Mouse (Mus musculus) midbrain, postnatal 0 days (tissue): ENCODE results near the gene Ngp. TPM values are rescaled to one million over a fixed set of nuclear protein-coding genes. Genes with fewer than 3 reads are reported as not detected.
A peak's percentile ranks its signal among the peaks of the same experiment; 100 is the strongest.

Experiments
- ATAC-seq: fragments of 200-750 bp; cut with Nextera tagmentation; 2 replicates; pipeline ENCODE4 v1.8.0; 2017; ENCODE audit warnings: moderate number of reproducible peaks, mild to moderate bottlenecking, moderate TSS enrichment, moderate library complexity; ENCODE audit not compliant: low FRiP score
- DNase-seq: peaks from one replicate; pipeline ENCODE4 v3.0.0-alpha.2; 2015; ENCODE audit warnings: low spot score
- H3K27ac ChIP-seq: fragments of 300-500 bp; sonication (generic); 2 replicates; pipeline ENCODE4 v1.5.1; 2014; ENCODE audit warnings: low read depth, mild to moderate bottlenecking, low read length, mixed read lengths
- H3K27me3 ChIP-seq: fragments of 300-500 bp; sonication (generic); 2 replicates; pipeline ENCODE4 v1.6.1; 2014; ENCODE audit warnings: low read length, control low read depth, mixed read lengths; ENCODE audit not compliant: insufficient read depth
- H3K36me3 ChIP-seq: fragments of 300-500 bp; sonication (generic); 2 replicates; pipeline ENCODE4 v1.6.1; 2014; ENCODE audit warnings: low read length, control low read depth, mixed read lengths; ENCODE audit not compliant: insufficient read depth
- H3K4me1 ChIP-seq: fragments of 300-500 bp; sonication (generic); 2 replicates; pipeline ENCODE4 v1.6.1; 2014; ENCODE audit warnings: mild to moderate bottlenecking, control low read depth, antibody characterized with exemption, low read length, mixed read lengths; ENCODE audit not compliant: insufficient read depth
- H3K4me2 ChIP-seq: fragments of 300-500 bp; sonication (generic); 2 replicates; pipeline ENCODE4 v1.6.1; 2014; ENCODE audit warnings: low read depth, mild to moderate bottlenecking, low read length, mixed read lengths; ENCODE audit not compliant: poor library complexity, severe bottlenecking
- H3K4me3 ChIP-seq: fragments of 300-500 bp; sonication (generic); 2 replicates; pipeline ENCODE4 v1.5.1; 2014; ENCODE audit warnings: low read depth, mild to moderate bottlenecking, low read length, moderate library complexity
- H3K9ac ChIP-seq: fragments of 300-500 bp; sonication (generic); replicated peaks from 2 replicates; pipeline ENCODE4 v1.6.1; 2014; ENCODE audit warnings: mild to moderate bottlenecking, low read length, moderate library complexity, mixed read lengths; ENCODE audit not compliant: poor library complexity, severe bottlenecking
- H3K9me3 ChIP-seq: fragments of 300-500 bp; sonication (generic); 2 replicates; pipeline ENCODE4 v1.6.1; 2016; ENCODE audit warnings: low read length, control low read depth
- CTCF ChIP-seq: IDR thresholded peaks from 2 replicates; pipeline ENCODE4 v1.5.1; 2016; ENCODE audit warnings: antibody characterized with exemption, mild to moderate bottlenecking
- WGBS: fragments of 180-500 bp; shearing (Covaris S2); extraction: QIAGEN DNeasy Blood & Tissue Kit; methylation state at CpG from one replicate; pipeline ENCODE4 v1.1.7; 2014; 5-methylcytosine and 5-hydroxymethylcytosine counted together
- polyA plus RNA-seq: library from polyadenylated mRNA; unstranded; fragments of >200 nt; fragmentation: Nextera tagmentation; extraction: Ambion mirVana; gene quantifications from 2 replicates; pipeline ENCODE4 v1.2.1, GENCODE M21; 2015
- total RNA-seq: library from RNA; depleted of rRNA; stranded (reverse); fragments of >200 nt; gene quantifications from 2 replicates; pipeline ENCODE4 v1.2.3, GENCODE M21; 2014

Gene Ngp
- total and polyA plus RNA-seq, 2 experiments from 2014 or later, result 0.44 to 0.58 TPM

GRCm38 (mm10) chr9:110410908-110411887 is 8.3 kb upstream of the Ngp start:
- Histone ChIP-seq H3K9ac (no peak overlapping the region), H3K4me2 (no peak overlapping the region), H3K4me3 (no peak overlapping the region), H3K27me3 (no peaks in the 10 kb centered on the region), H3K36me3 (no peaks in the 10 kb centered on the region), H3K9me3 (no peaks in the 10 kb centered on the region), H3K4me1 (peaks cover 7% of the 10 kb centered on the region), H3K27ac (no peak overlapping the region)
- TF ChIP-seq CTCF, result peak; percentile 87
- peak; percentile 80 for DNase-seq
- no peak for ATAC-seq
- 39% methylated on average over 6 of the region's 6 CpGs for WGBS

- H3K4me1 ChIP-seq, result no peaks in the 10 kb centered on the region
- H3K4me3 ChIP-seq, result no peak overlapping the region
- H3K9me3 ChIP-seq, result no peaks in the 10 kb centered on the region
- no peak overlapping the region for H3K9ac ChIP-seq
- no peaks in the 10 kb centered on the region for H3K27me3 ChIP-seq
- WGBS, result 70% methylated on average over 7 of the region's 7 CpGs
- no peak overlapping the region for H3K4me2 ChIP-seq
- no peak for ATAC-seq
- peak; percentile 24 for DNase-seq
- H3K27ac ChIP-seq, result no peak overlapping the region
- H3K36me3 ChIP-seq, result no peaks in the 10 kb centered on the region
- no peak for TF ChIP-seq CTCF
Observed at GRCm38 (mm10) chr9:110412926-110413325, 6.6 kb upstream of the Ngp start.

GRCm38 (mm10) chr9:110413785-110414184 is 5.8 kb upstream of the Ngp start:
- H3K4me1 ChIP-seq, result no peaks in the 10 kb centered on the region
- 49% methylated on average over 9 of the region's 9 CpGs for WGBS
- H3K36me3 ChIP-seq, result no peaks in the 10 kb centered on the region
- H3K9me3 ChIP-seq, result no peaks in the 10 kb centered on the region
- no peak overlapping the region for H3K4me2 ChIP-seq
- no peak overlapping the region for H3K9ac ChIP-seq
- peak; percentile 71 for TF ChIP-seq CTCF
- H3K27ac ChIP-seq, result no peak overlapping the region
- peak; percentile 57 for DNase-seq
- no peaks in the 10 kb centered on the region for H3K27me3 ChIP-seq
- H3K4me3 ChIP-seq, result no peak overlapping the region
- no peak for ATAC-seq

- no peak overlapping the region for H3K27ac ChIP-seq
- no peak overlapping the region for H3K9ac ChIP-seq
- H3K4me2 ChIP-seq, result no peak overlapping the region
- H3K4me1 ChIP-seq, result no peaks in the 10 kb centered on the region
- 64% methylated on average over 8 of the region's 8 CpGs for WGBS
- no peaks in the 10 kb centered on the region for H3K27me3 ChIP-seq
- H3K9me3 ChIP-seq, result no peaks in the 10 kb centered on the region
- peaks cover 80% of the 10 kb centered on the region for H3K36me3 ChIP-seq
- no peak for TF ChIP-seq CTCF
- DNase-seq (peak; percentile 38), ATAC-seq (no peak)
- no peak overlapping the region for H3K4me3 ChIP-seq
Observed at GRCm38 (mm10) chr9:110431241-110431640, 11.7 kb downstream of the Ngp start.

- Histone ChIP-seq H3K4me3 (no peak overlapping the region), H3K9me3 (no peaks in the 10 kb centered on the region), H3K4me1 (no peaks in the 10 kb centered on the region), H3K27me3 (no peaks in the 10 kb centered on the region), H3K27ac (no peak overlapping the region), H3K4me2 (no peak overlapping the region), H3K9ac (peak overlapping the region; percentile 8; the same call in 1 of the 2 replicates), H3K36me3 (peaks cover 67% of the 10 kb centered on the region)
- no peak for ATAC-seq
- no peak for DNase-seq
- 90% methylated on average over 2 of the region's 2 CpGs for WGBS
- TF ChIP-seq CTCF, result no peak
Observed at GRCm38 (mm10) chr9:110433045-110433444, 13.5 kb downstream of the Ngp start.

GRCm38 (mm10) chr9:110436041-110436440 is 16.5 kb downstream of the Ngp start:
- peaks cover 40% of the 10 kb centered on the region for H3K36me3 ChIP-seq
- H3K9ac ChIP-seq, result no peak overlapping the region
- H3K4me1 ChIP-seq, result no peaks in the 10 kb centered on the region
- no peak for TF ChIP-seq CTCF
- H3K27me3 ChIP-seq, result no peaks in the 10 kb centered on the region
- no peak overlapping the region for H3K4me3 ChIP-seq
- ATAC-seq, result no peak
- H3K4me2 ChIP-seq, result no peak overlapping the region
- H3K9me3 ChIP-seq, result no peaks in the 10 kb centered on the region
- no peak for DNase-seq
- no peak overlapping the region for H3K27ac ChIP-seq
- 96% methylated on average over 11 of the region's 11 CpGs for WGBS
